22 mouse cellular contexts compared by ENCODE assay signal in genomic region chr2:120599506-120599905, GRCm38 (mm10). TPM values are rescaled to one million over a fixed set of nuclear protein-coding genes. Genes with fewer than 3 reads are reported as not detected.
DNase-seq lines count a peak whose midpoint lies in the region; ATAC-seq and TF ChIP-seq lines count a peak whose summit lies in the region.
"Had no signal": no experiment of that assay in that cellular context is flagged by ENCODE, and none has a peak within 500 bp of the region (broad histone marks: within the 10 kb centered on the region; RNA-seq: fewer than 3 reads in every experiment).

No protein-coding gene starts in this region.

- H3K27ac ChIP-seq in CH12.LX (ENCODE audit: insufficient read depth, low read depth): peak overlapping the region; percentile 82
- no peak overlapping the region for H3K27ac ChIP-seq in forebrain, embryonic 14.5 days (ENCODE audit: low read depth, low read length)
- H3K27ac ChIP-seq: embryonic facial prominence, embryonic 10.5 days; embryonic facial prominence, embryonic 12.5 days; forebrain, embryonic 13.5 days had no signal

- no peaks in the 10 kb centered on the region for H3K27me3 ChIP-seq in CH12.LX (replicated peaks)
- H3K27me3 ChIP-seq in forebrain, embryonic 14.5 days (replicated peaks; ENCODE audit: control insufficient read depth, insufficient read depth, low read length): no peaks in the 10 kb centered on the region
- H3K27me3 ChIP-seq: embryonic facial prominence, embryonic 12.5 days; forebrain, embryonic 13.5 days had no signal

- in situ Hi-C loops in CH12.LX (cut with MboI; ENCODE audit: low pct_ligation_motif_present, low pct_unique_long_range_greater_than_20kb, low sequenced_read_pairs): no loop called here

- TF ChIP-seq EP300 in CH12.LX (IDR thresholded peaks at IDR 0.05; ENCODE audit: low read length): peak; percentile 88

- H3K79me2 ChIP-seq in CH12.LX (replicated peaks; ENCODE audit: control insufficient read depth, extremely low read depth, insufficient read depth, poor library complexity, severe bottlenecking): no peaks in the 10 kb centered on the region

- TF ChIP-seq POLR2A in CH12.LX (IDR thresholded peaks at IDR 0.05; ENCODE audit: low read depth, low read length): no peak

- peak; percentile 75 for DNase-seq in 416B (ENCODE audit: low read depth)
- peak; percentile 19 for DNase-seq in CD4-positive helper T cell, adult 2 months (ENCODE audit: low read depth, low spot score)
- peak; percentile 68 for DNase-seq in CH12.LX (ENCODE audit: extremely low read depth)
- peak; percentile 60 for DNase-seq in induced T-regulatory cell, adult 2 months (ENCODE audit: low read depth)
- DNase-seq in gastrocnemius, postnatal 4 days (ENCODE audit: low spot score in 2 of 2): no peak
- no peak for DNase-seq in frontal cortex, postnatal 25 days (ENCODE audit: low spot score in 2 of 2)
- no peak for DNase-seq in forebrain, embryonic 14.5 days (ENCODE audit: low spot score)
- no peak for DNase-seq in T-cell, adult 2 months (ENCODE audit: low spot score)
- DNase-seq: adrenal gland, adult 8-10 months; adrenal gland, postnatal 14 days; adrenal gland, postnatal 36 days; B cell, adult 2 months; cerebellum, adult 11-12 months; cerebellum, adult 2 months; cerebellum, adult 9-10 months; cerebellum, postnatal 10 days; cerebellum, postnatal 25 days had no signal

- H3K9me3 ChIP-seq in CH12.LX (replicated peaks; ENCODE audit: low read length): no peaks in the 10 kb centered on the region
- no peaks in the 10 kb centered on the region for H3K9me3 ChIP-seq in forebrain, embryonic 14.5 days (replicated peaks; ENCODE audit: control insufficient read depth, low read length)
- H3K9me3 ChIP-seq: embryonic facial prominence, embryonic 10.5 days; embryonic facial prominence, embryonic 12.5 days; forebrain, embryonic 13.5 days had no signal

- 85% methylated on average over 4 of the region's 4 CpGs for WGBS in forebrain, embryonic 14.5 days

- ATAC-seq in forebrain, embryonic 14.5 days: no peak
- ATAC-seq: activated CD4-positive, CD25-positive, alpha-beta regulatory T cell, adult 4 months; forebrain, embryonic 13.5 days; forebrain, embryonic 16.5 days had no signal

- no peak for TF ChIP-seq CTCF in CH12.LX (conservative IDR thresholded peaks at IDR 0.05 in 1 of 2, IDR thresholded peaks at IDR 0.05 in 1 of 2; ENCODE audit: low read depth in 2 of 2, low read length in 2 of 2)

- peaks cover 23 to 62% of the 10 kb centered on the region in 2 experiments for H3K36me3 ChIP-seq in CH12.LX (replicated peaks in 1 of 2; ENCODE audit: control insufficient read depth in 1 of 2, insufficient read depth in 1 of 2, low read length in 1 of 2)
- peaks cover 61% of the 10 kb centered on the region for H3K36me3 ChIP-seq in forebrain, embryonic 14.5 days (ENCODE audit: control insufficient read depth, insufficient read depth, low read length)

- H3K9ac ChIP-seq in CH12.LX (ENCODE audit: insufficient read depth, low read depth): peak overlapping the region; percentile 48; the same call in 1 of the 2 replicates
- no peak overlapping the region for H3K9ac ChIP-seq in forebrain, embryonic 14.5 days (ENCODE audit: low read length)
- H3K9ac ChIP-seq: embryonic facial prominence, embryonic 12.5 days; forebrain, embryonic 13.5 days had no signal

- no peak for TF ChIP-seq RAD21 in CH12.LX (IDR thresholded peaks at IDR 0.05; ENCODE audit: low read depth, low read length)

- H3K4me1 ChIP-seq in CH12.LX (ENCODE audit: control insufficient read depth in 1 of 2, insufficient read depth in 2 of 2): peaks cover 3 to 26% of the 10 kb centered on the region in 2 experiments; a peak in 3 of 4 replicates
- no peaks in the 10 kb centered on the region for H3K4me1 ChIP-seq in forebrain, embryonic 14.5 days (ENCODE audit: control insufficient read depth, insufficient read depth, low read length)
- H3K4me1 ChIP-seq: embryonic facial prominence, embryonic 10.5 days; embryonic facial prominence, embryonic 12.5 days; forebrain, embryonic 13.5 days had no signal

- dilution Hi-C loops in CH12.LX (cut with MboI; ENCODE audit: extremely low pct_ligation_motif_present, extremely low pct_unique_long_range_greater_than_20kb, low sequenced_read_pairs): no loop called here

- peak overlapping the region; percentile 86 for H3K4me2 ChIP-seq in CH12.LX (ENCODE audit: insufficient read depth, low read depth, poor library complexity, severe bottlenecking)
- no peak overlapping the region for H3K4me2 ChIP-seq in forebrain, embryonic 14.5 days (ENCODE audit: low read length)
- H3K4me2 ChIP-seq: embryonic facial prominence, embryonic 12.5 days; forebrain, embryonic 13.5 days had no signal

- no peak overlapping the region for H3K4me3 ChIP-seq in CH12.LX (replicated peaks in 1 of 3; ENCODE audit: low read depth in 2 of 3, low read length in 2 of 3, poor library complexity in 1 of 3)
- no peak overlapping the region for H3K4me3 ChIP-seq in forebrain, embryonic 14.5 days (ENCODE audit: low read depth, low read length)
- H3K4me3 ChIP-seq: embryonic facial prominence, embryonic 10.5 days; embryonic facial prominence, embryonic 12.5 days; forebrain, embryonic 13.5 days had no signal

TF ChIP-seq in CH12.LX, 34 proteins besides CTCF, POLR2A, EP300 and RAD21:
- TF ChIP-seq MAZ (IDR thresholded peaks at IDR 0.05; ENCODE audit: low read depth, low read length) (no peak), UBTF (IDR thresholded peaks at IDR 0.05; ENCODE audit: low read depth, low read length) (no peak), BHLHE40 (IDR thresholded peaks at IDR 0.05; ENCODE audit: low read depth, low read length) (peak; percentile 74), TCF12 (IDR thresholded peaks at IDR 0.05; ENCODE audit: low read depth, low read length) (peak; percentile 39; the same call in 1 of the 2 replicates), HCFC1 (IDR thresholded peaks at IDR 0.05; ENCODE audit: low read depth, low read length) (no peak), SIN3A (IDR thresholded peaks at IDR 0.05; ENCODE audit: low read length) (peak; percentile 86), POLR2AphosphoS2 (IDR thresholded peaks at IDR 0.05; ENCODE audit: low read depth, low read length) (no peak), ZNF384 (IDR thresholded peaks at IDR 0.05; ENCODE audit: low read depth, low read length) (no peak), IRF4 (IDR thresholded peaks at IDR 0.05; ENCODE audit: low read depth, low read length) (peak; percentile 59; the same call in 1 of the 2 replicates), ETS1 (conservative IDR thresholded peaks at IDR 0.05; ENCODE audit: low read depth, low read length) (peak; percentile 85), MEF2A (IDR thresholded peaks at IDR 0.05; ENCODE audit: borderline replicate concordance, low read depth, low read length) (peak; percentile 33), JUN (IDR thresholded peaks at IDR 0.05; ENCODE audit: insufficient read depth, low read depth, low read length) (no peak; the same call in 1 of the 2 replicates), MAFK (IDR thresholded peaks at IDR 0.05; ENCODE audit: insufficient replicate concordance, low read length) (peak; percentile 51; the same call in 1 of the 2 replicates), KAT2A (IDR thresholded peaks at IDR 0.05; ENCODE audit: insufficient replicate concordance, low read length) (no peak), MYC (IDR thresholded peaks at IDR 0.05; ENCODE audit: low read depth, low read length) (peak; percentile 74), MXI1 (IDR thresholded peaks at IDR 0.05; ENCODE audit: low read depth, low read length) (peak; percentile 73; the same call in 1 of the 2 replicates), MAX (IDR thresholded peaks at IDR 0.05; ENCODE audit: low read length) (peak; percentile 51; the same call in 1 of the 2 replicates), ZC3H11A (IDR thresholded peaks at IDR 0.05; ENCODE audit: low read depth, low read length) (no peak), CHD1 (IDR thresholded peaks at IDR 0.05; ENCODE audit: low read depth, low read length) (no peak), TBP (conservative IDR thresholded peaks at IDR 0.05; ENCODE audit: low read depth, low read length) (no peak)

RNA-seq across cellular contexts. Expression of gene Haus2, which starts 9.7 kb away (rescaled TPM):
- total RNA-seq in CH12.LX (2012; rRNA removed) (12.8 and 15.4 TPM in 2 replicates), CH12.LX (2014; rRNA removed) (37.8 and 41.4 TPM in 2 replicates)
- 18.2 and 21.0 TPM in 2 replicates for polyA plus RNA-seq in CH12.LX (2012; ENCODE audit: insufficient read length, low read depth)
- 10 to 100 TPM; 10.9 to 11.0 TPM for total RNA-seq in gastrocnemius, postnatal 4 days (2021)
- polyA plus RNA-seq in forebrain, embryonic 14.5 days (2014; fragmentation: Nextera tagmentation; extraction: Ambion mirVana): 24.3 and 26.5 TPM in 2 replicates

RNA-seq across cellular contexts. Expression of gene Lrrc57, which starts 9.8 kb away (rescaled TPM):
- total RNA-seq in CH12.LX (2012; rRNA removed): 8.9 and 9.1 TPM in 2 replicates
- 15.6 and 18.8 TPM in 2 replicates for total RNA-seq in CH12.LX (2014; rRNA removed)
- 10.3 and 10.5 TPM in 2 replicates for polyA plus RNA-seq in CH12.LX (2012; ENCODE audit: insufficient read length, low read depth)
- 10 to 100 TPM; 11.5 to 13.9 TPM for total RNA-seq in gastrocnemius, postnatal 4 days (2021)
- polyA plus RNA-seq in forebrain, embryonic 14.5 days (2014; fragmentation: Nextera tagmentation; extraction: Ambion mirVana): 31.0 and 35.4 TPM in 2 replicates

RNA-seq across cellular contexts. Expression of gene Stard9, which starts 29.4 kb away (rescaled TPM):
- total RNA-seq in CH12.LX (2012; rRNA removed) (0.67 and 0.81 TPM in 2 replicates), CH12.LX (2014; rRNA removed) (0.16 and 0.23 TPM in 2 replicates)
- 0.76 and 1.1 TPM in 2 replicates for polyA plus RNA-seq in CH12.LX (2012; ENCODE audit: insufficient read length, low read depth)
- total RNA-seq in gastrocnemius, postnatal 4 days (2021): 10 to 100 TPM; 25.6 to 30.7 TPM
- 2.6 and 3.7 TPM in 2 replicates for polyA plus RNA-seq in forebrain, embryonic 14.5 days (2014; fragmentation: Nextera tagmentation; extraction: Ambion mirVana)

RNA-seq across cellular contexts. Expression of gene Snap23, which starts 32.0 kb away (rescaled TPM):
- total RNA-seq in CH12.LX (2012; rRNA removed) (15.9 and 20.5 TPM in 2 replicates), CH12.LX (2014; rRNA removed) (23.0 and 25.3 TPM in 2 replicates)
- polyA plus RNA-seq in CH12.LX (2012; ENCODE audit: insufficient read length, low read depth): 35.8 and 44.5 TPM in 2 replicates
- 10 to 100 TPM; 52.0 to 64.4 TPM for total RNA-seq in gastrocnemius, postnatal 4 days (2021)
- 13.0 and 15.8 TPM in 2 replicates for polyA plus RNA-seq in forebrain, embryonic 14.5 days (2014; fragmentation: Nextera tagmentation; extraction: Ambion mirVana)

RNA-seq across cellular contexts. Expression of gene Zfp106, which starts 35.9 kb away (rescaled TPM):
- total RNA-seq in CH12.LX (2012; rRNA removed) (89.4 and 93.8 TPM in 2 replicates), CH12.LX (2014; rRNA removed) (113 and 130 TPM in 2 replicates)
- polyA plus RNA-seq in CH12.LX (2012; ENCODE audit: insufficient read length, low read depth): 183 and 203 TPM in 2 replicates
- total RNA-seq in gastrocnemius, postnatal 4 days (2021): 100 to 1,000 TPM; 170 to 171 TPM
- polyA plus RNA-seq in forebrain, embryonic 14.5 days (2014; fragmentation: Nextera tagmentation; extraction: Ambion mirVana): 42.1 and 50.2 TPM in 2 replicates

Comparison
In these comparisons a context has a peak if more than half of its experiments do, and no peak if none do; other contexts are left out.
1. DNase-seq: peak in 416B (single experiment), CD4-positive helper T cell, adult 2 months (single experiment), CH12.LX (single experiment) and induced T-regulatory cell, adult 2 months (single experiment); none in gastrocnemius, postnatal 4 days (0 of 2), frontal cortex, postnatal 25 days (0 of 2), forebrain, embryonic 14.5 days (single experiment) and T-cell, adult 2 months (single experiment).
2. RNA of gene Stard9, which starts 29.4 kb away (total RNA-seq): 25.6 to 30.7 TPM in gastrocnemius, postnatal 4 days; 0.16 to 0.81 TPM in CH12.LX; every median in the first group is over 10 times any median in the second.